Mouse (Mus musculus) liver, embryonic 13.5 days (tissue): Measurements from ENCODE around the gene Tspan1. TPM values are rescaled to one million over a fixed set of nuclear protein-coding genes. Genes with fewer than 3 reads are reported as not detected.

Experiments
- ATAC-seq: fragments of 200-750 bp; cut with Nextera tagmentation; 2 replicates; pipeline ENCODE4 v1.8.0; 2017; ENCODE audit warnings: low read depth, mild to moderate bottlenecking, moderate number of reproducible peaks, moderate library complexity
- DNase-seq: peaks from one replicate; pipeline ENCODE4 v3.0.0; 2022
- H3K27ac ChIP-seq: fragments of 300-500 bp; sonication (generic); 2 replicates; pipeline ENCODE4 v1.5.1; 2015; ENCODE audit warnings: moderate library complexity, mild to moderate bottlenecking, inconsistent platforms
- H3K27me3 ChIP-seq: fragments of 300-500 bp; sonication (generic); 2 replicates; pipeline ENCODE4 v1.6.1; 2015; ENCODE audit warnings: mild to moderate bottlenecking, inconsistent platforms
- H3K36me3 ChIP-seq: fragments of 300-500 bp; sonication (generic); 2 replicates; pipeline ENCODE4 v1.6.1; 2015; ENCODE audit warnings: mild to moderate bottlenecking, inconsistent platforms
- H3K4me1 ChIP-seq: fragments of 300-500 bp; sonication (generic); replicated peaks from 2 replicates; pipeline ENCODE4 v1.6.1; 2015; ENCODE audit warnings: inconsistent platforms
- H3K4me2 ChIP-seq: fragments of 300-500 bp; sonication (generic); 2 replicates; pipeline ENCODE4 v1.6.1; 2015; ENCODE audit warnings: inconsistent platforms, mild to moderate bottlenecking, moderate library complexity
- H3K4me3 ChIP-seq: fragments of 300-500 bp; sonication (generic); replicated peaks from 2 replicates; pipeline ENCODE4 v1.5.1; 2015; ENCODE audit warnings: mild to moderate bottlenecking, inconsistent platforms
- H3K9ac ChIP-seq: fragments of 300-500 bp; sonication (generic); 2 replicates; pipeline ENCODE4 v1.6.1; 2015; ENCODE audit warnings: mild to moderate bottlenecking, inconsistent platforms
- H3K9me3 ChIP-seq: fragments of 300-500 bp; sonication (generic); replicated peaks from 2 replicates; pipeline ENCODE4 v1.6.1; 2016; ENCODE audit warnings: inconsistent platforms
- WGBS: fragments of 180-500 bp; shearing (Covaris S2); methylation state at CpG from one replicate; pipeline ENCODE4 v1.1.7; 2015; ENCODE audit not compliant: insufficient replicate concordance; 5-methylcytosine and 5-hydroxymethylcytosine counted together
- polyA plus RNA-seq: library from polyadenylated mRNA; unstranded; fragments of >200 nt; fragmentation: Nextera tagmentation; extraction: Ambion mirVana; gene quantifications from 2 replicates; pipeline ENCODE4 v1.2.1, GENCODE M21; 2015

Gene Tspan1
- 0.09 TPM in 1 of 2 replicates, not detected in the other for polyA plus RNA-seq

GRCm38 (mm10) chr4:116167404-116167803, at the start of gene Tspan1:
Gene Tspan1 (minus strand): TSS chr4:116167601.
- no peaks in the 10 kb centered on the region for H3K36me3 ChIP-seq
- 25% methylated on average over 7 of the region's 7 CpGs for WGBS
- no peak within 1 kb of the TSS for H3K4me3 ChIP-seq
- no peak for DNase-seq
- no peak within 1 kb of the TSS for H3K4me2 ChIP-seq
- ATAC-seq = no peak
- H3K27ac ChIP-seq = no peak within 1 kb of the TSS
- H3K4me1 ChIP-seq = peaks cover 12% of the 10 kb centered on the region
- peaks cover 9% of the 10 kb centered on the region for H3K27me3 ChIP-seq
- H3K9ac ChIP-seq = no peak within 1 kb of the TSS
- no peaks in the 10 kb centered on the region for H3K9me3 ChIP-seq

GRCm38 (mm10) chr4:116217046-116217445, 49.6 kb upstream of the Tspan1 start:
- 45% methylated on average over 2 of the region's 2 CpGs for WGBS
- Histone ChIP-seq H3K9me3 (no peaks in the 10 kb centered on the region), H3K4me2 (no peak overlapping the region), H3K9ac (no peak overlapping the region), H3K36me3 (no peaks in the 10 kb centered on the region), H3K4me1 (peaks cover 8% of the 10 kb centered on the region; the same call in 1 of the 2 replicates), H3K27ac (no peak overlapping the region), H3K27me3 (peaks cover 7% of the 10 kb centered on the region), H3K4me3 (no peak overlapping the region)
- DNase-seq = no peak
- no peak for ATAC-seq

GRCm38 (mm10) chr4:116215895-116216605, 48.6 kb upstream of the Tspan1 start:
- WGBS = 68% methylated on average over 2 of the region's 2 CpGs
- no peak overlapping the region for H3K4me3 ChIP-seq
- H3K4me2 ChIP-seq = no peak overlapping the region
- H3K9ac ChIP-seq = no peak overlapping the region
- ATAC-seq = no peak
- H3K9me3 ChIP-seq = no peaks in the 10 kb centered on the region
- peaks cover 8% of the 10 kb centered on the region; the same call in 1 of the 2 replicates for H3K4me1 ChIP-seq
- H3K27me3 ChIP-seq = peaks cover 7% of the 10 kb centered on the region
- H3K27ac ChIP-seq = no peak overlapping the region
- H3K36me3 ChIP-seq = no peaks in the 10 kb centered on the region
- DNase-seq = no peak

- H3K27ac ChIP-seq = no peak overlapping the region
- H3K4me3 ChIP-seq = no peak overlapping the region
- no peaks in the 10 kb centered on the region for H3K4me1 ChIP-seq
- no peak overlapping the region for H3K9ac ChIP-seq
- DNase-seq (no peak), ATAC-seq (no peak)
- H3K4me2 ChIP-seq = no peak overlapping the region
- 48% methylated on average over 1 of the region's 1 CpGs for WGBS
- H3K27me3 ChIP-seq = no peaks in the 10 kb centered on the region
- no peaks in the 10 kb centered on the region for H3K9me3 ChIP-seq
- H3K36me3 ChIP-seq = no peaks in the 10 kb centered on the region
These were observed 41.5 kb upstream of the Tspan1 start for GRCm38 (mm10) chr4:116208891-116209290.

GRCm38 (mm10) chr4:116206531-116206930, 39.1 kb upstream of the Tspan1 start:
- no peak overlapping the region for H3K4me2 ChIP-seq
- no peaks in the 10 kb centered on the region for H3K27me3 ChIP-seq
- ATAC-seq (no peak), DNase-seq (no peak)
- no peak overlapping the region for H3K27ac ChIP-seq
- no peaks in the 10 kb centered on the region for H3K9me3 ChIP-seq
- no peaks in the 10 kb centered on the region for H3K4me1 ChIP-seq
- no peak overlapping the region for H3K4me3 ChIP-seq
- no peaks in the 10 kb centered on the region for H3K36me3 ChIP-seq
- H3K9ac ChIP-seq = no peak overlapping the region
- 70% methylated on average over 4 of the region's 4 CpGs for WGBS

- H3K4me3 ChIP-seq = no peak overlapping the region
- H3K9me3 ChIP-seq = no peaks in the 10 kb centered on the region
- no peaks in the 10 kb centered on the region for H3K36me3 ChIP-seq
- WGBS = 41% methylated on average over 3 of the region's 3 CpGs
- no peaks in the 10 kb centered on the region for H3K27me3 ChIP-seq
- DNase-seq = no peak
- no peak overlapping the region for H3K9ac ChIP-seq
- no peak overlapping the region for H3K27ac ChIP-seq
- no peak overlapping the region for H3K4me2 ChIP-seq
- ATAC-seq = no peak
- H3K4me1 ChIP-seq = no peaks in the 10 kb centered on the region
These were observed 37.0 kb upstream of the Tspan1 start for GRCm38 (mm10) chr4:116204422-116204821.

GRCm38 (mm10) chr4:116198422-116198821, 31.0 kb upstream of the Tspan1 start:
- Histone ChIP-seq H3K9me3 (no peaks in the 10 kb centered on the region), H3K4me3 (no peak overlapping the region), H3K4me2 (no peak overlapping the region), H3K27ac (no peak overlapping the region), H3K9ac (no peak overlapping the region), H3K27me3 (no peaks in the 10 kb centered on the region), H3K4me1 (peaks cover 19% of the 10 kb centered on the region), H3K36me3 (no peaks in the 10 kb centered on the region)
- DNase-seq (no peak), ATAC-seq (no peak)
- WGBS = 50% methylated on average over 2 of the region's 2 CpGs

- ATAC-seq (peak; percentile 99), DNase-seq (peak; percentile 72)
- Histone ChIP-seq H3K4me3 (no peak overlapping the region), H3K4me2 (peak overlapping the region; percentile 47), H3K27ac (peak overlapping the region; percentile 91), H3K27me3 (no peaks in the 10 kb centered on the region), H3K9ac (peak overlapping the region; percentile 54), H3K4me1 (peaks cover 32% of the 10 kb centered on the region), H3K36me3 (no peaks in the 10 kb centered on the region), H3K9me3 (no peaks in the 10 kb centered on the region)
- WGBS = 21% methylated on average over 9 of the region's 9 CpGs
These were observed 26.4 kb upstream of the Tspan1 start for GRCm38 (mm10) chr4:116193583-116194383.

- H3K9ac ChIP-seq = no peak overlapping the region
- no peaks in the 10 kb centered on the region for H3K36me3 ChIP-seq
- no peak for ATAC-seq
- H3K27ac ChIP-seq = no peak overlapping the region; the same call in 1 of the 2 replicates
- H3K27me3 ChIP-seq = no peaks in the 10 kb centered on the region
- H3K4me1 ChIP-seq = peaks cover 32% of the 10 kb centered on the region
- H3K4me3 ChIP-seq = no peak overlapping the region
- DNase-seq = no peak
- H3K9me3 ChIP-seq = no peaks in the 10 kb centered on the region
- no peak overlapping the region for H3K4me2 ChIP-seq
- 43% methylated on average over 4 of the region's 4 CpGs for WGBS
These were observed 25.0 kb upstream of the Tspan1 start for GRCm38 (mm10) chr4:116192286-116192835.

GRCm38 (mm10) chr4:116185083-116185482, 17.7 kb upstream of the Tspan1 start:
- Histone ChIP-seq H3K9me3 (no peaks in the 10 kb centered on the region), H3K27me3 (peaks cover 32% of the 10 kb centered on the region), H3K36me3 (no peaks in the 10 kb centered on the region), H3K4me3 (no peak overlapping the region), H3K27ac (no peak overlapping the region), H3K9ac (no peak overlapping the region), H3K4me2 (no peak overlapping the region), H3K4me1 (no peaks in the 10 kb centered on the region)
- ATAC-seq (no peak), DNase-seq (no peak)
- WGBS = 63% methylated on average over 4 of the region's 4 CpGs

GRCm38 (mm10) chr4:116182745-116183144, 15.3 kb upstream of the Tspan1 start:
- H3K4me1 ChIP-seq = no peaks in the 10 kb centered on the region
- DNase-seq (no peak), ATAC-seq (no peak)
- peaks cover 36% of the 10 kb centered on the region for H3K27me3 ChIP-seq
- H3K9me3 ChIP-seq = no peaks in the 10 kb centered on the region
- WGBS = 21% methylated on average over 12 of the region's 12 CpGs
- H3K9ac ChIP-seq = no peak overlapping the region
- no peak overlapping the region for H3K27ac ChIP-seq
- no peak overlapping the region for H3K4me3 ChIP-seq
- no peak overlapping the region for H3K4me2 ChIP-seq
- H3K36me3 ChIP-seq = no peaks in the 10 kb centered on the region
